Mouse (Mus musculus): ENCODE data around the gene Btbd35f25.
"Not testable (repeated sequence)": the region's sequence is repeated elsewhere in the genome, so short reads cannot be mapped to it uniquely, and the experiment has no call there.

The Btbd35f25 gene

GRCm38 (mm10) chrX:31717056-31717455 is at the start of gene Btbd35f25:
Gene Btbd35f25 (minus strand): TSS chrX:31717156.
- not testable (repeated sequence) for DNase-seq (ENCODE audit: low read depth, low spot score)

DNA sequence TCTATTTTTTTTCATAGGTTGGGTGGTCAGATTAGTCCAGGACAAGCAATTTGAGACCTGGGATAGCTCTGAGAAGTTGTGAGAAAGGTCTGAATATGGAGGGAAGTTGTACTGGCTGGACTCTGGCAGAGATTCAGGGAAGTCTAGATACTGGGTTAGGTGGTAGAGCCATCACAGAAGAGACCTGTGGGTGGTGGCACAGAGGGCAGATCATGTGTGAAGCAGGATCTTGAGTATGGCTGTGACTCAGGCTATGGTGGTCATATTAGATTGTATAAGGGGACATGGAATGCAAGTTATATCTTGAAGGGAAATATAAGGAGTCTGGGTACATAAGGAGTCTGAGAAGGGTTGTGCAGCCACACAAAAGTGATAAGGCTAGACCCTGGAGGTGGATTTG is 49.3 kb upstream of the Btbd35f25 start:
- DNase-seq (ENCODE audit: low read depth, low spot score): no peak

DNA sequence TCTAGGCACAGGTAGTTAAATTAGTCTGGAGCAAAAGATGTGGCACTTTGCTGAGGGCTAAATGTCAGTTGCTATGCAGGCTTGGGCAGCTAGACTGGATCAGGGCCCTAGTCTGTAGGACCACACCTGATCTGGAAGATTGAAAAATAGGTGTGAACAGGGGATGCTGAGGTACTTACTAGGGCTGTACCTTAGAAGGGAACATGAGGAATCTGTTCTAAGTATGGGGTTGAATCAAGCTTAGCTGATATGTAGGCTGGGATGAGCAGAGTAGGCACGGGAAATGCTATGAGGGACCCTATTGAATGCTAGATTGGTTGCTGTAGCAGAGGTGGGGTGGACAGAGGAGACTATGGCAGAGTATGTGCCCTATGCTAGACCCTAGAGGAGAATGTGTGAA is 47.0 kb upstream of the Btbd35f25 start:
- DNase-seq (ENCODE audit: low read depth, low spot score): no peak

DNA sequence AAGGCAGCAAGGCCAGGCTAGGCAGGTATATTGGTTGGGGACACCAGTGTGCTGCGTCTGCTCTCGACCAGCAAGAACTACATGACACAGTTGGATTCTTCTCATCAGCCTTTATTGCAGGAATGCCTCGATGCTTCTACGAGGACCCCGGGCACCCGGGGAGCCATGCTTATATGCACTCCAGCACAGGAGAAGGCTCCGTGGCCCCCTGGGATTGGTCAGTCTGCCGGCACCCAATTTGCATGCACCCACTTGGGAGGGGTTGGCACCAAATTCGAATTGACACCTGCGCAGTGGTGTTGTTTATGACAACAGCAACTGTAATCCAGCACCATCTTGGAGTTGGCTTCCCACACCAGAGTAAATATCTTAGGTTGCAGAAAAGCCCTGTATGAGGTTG is 28.1 kb upstream of the Btbd35f25 start:
- DNase-seq (ENCODE audit: low read depth, low spot score): no peak

DNA sequence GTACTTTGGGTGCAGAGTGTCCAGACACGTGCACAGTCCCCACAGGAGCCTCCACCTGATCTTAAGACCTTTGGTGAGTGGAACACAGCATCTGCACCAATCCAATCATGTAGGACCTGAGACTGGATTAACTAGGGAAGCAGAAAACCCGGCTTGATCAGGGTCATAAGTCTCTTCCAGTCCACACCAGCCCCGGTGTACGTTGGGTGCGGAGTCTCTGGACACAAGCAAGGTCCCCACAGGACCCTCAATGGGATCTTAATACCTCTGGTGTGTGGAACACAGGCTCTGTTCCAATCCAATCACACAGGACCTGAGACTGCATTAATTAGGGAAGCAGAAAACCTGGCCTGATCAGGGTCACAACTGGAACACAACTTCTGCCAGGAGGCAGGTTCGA is 20.0 kb upstream of the Btbd35f25 start:
- no peak for DNase-seq (ENCODE audit: low read depth, low spot score)

All from CD4-positive helper T cell, adult 2 months (primary cell).